Mouse (Mus musculus) megakaryocyte-erythroid progenitor cell, adult 5-6 weeks (primary cell): Measurements from ENCODE around the gene Slc25a12. TPM values are rescaled to one million over a fixed set of nuclear protein-coding genes. Genes with fewer than 3 reads are reported as not detected.

ENCODE experiments used
- ATAC-seq: replicated peaks from 2 replicates; pipeline ENCODE4 v1.8.0; 2016; ENCODE audit warnings: mild to moderate bottlenecking, inconsistent platforms; ENCODE audit not compliant: severe bottlenecking, poor library complexity, low FRiP score, low TSS enrichment
- total RNA-seq, 2 experiments: library from RNA; stranded (forward) in 1 of 2; stranded (reverse) in 1 of 2; fragments of 200-1000, 215-1000 nt in 1 of 2; fragments of >200 nt in 1 of 2; fragmentation: Nextera tagmentation in 1 of 2; gene quantifications; 2 replicates each; pipeline ENCODE4 v1.2.3; 2014 to 2017

Slc25a12 gene
- total RNA-seq, 2 experiments from 2014 or later, result 26.8 to 42.3 TPM

DNA sequence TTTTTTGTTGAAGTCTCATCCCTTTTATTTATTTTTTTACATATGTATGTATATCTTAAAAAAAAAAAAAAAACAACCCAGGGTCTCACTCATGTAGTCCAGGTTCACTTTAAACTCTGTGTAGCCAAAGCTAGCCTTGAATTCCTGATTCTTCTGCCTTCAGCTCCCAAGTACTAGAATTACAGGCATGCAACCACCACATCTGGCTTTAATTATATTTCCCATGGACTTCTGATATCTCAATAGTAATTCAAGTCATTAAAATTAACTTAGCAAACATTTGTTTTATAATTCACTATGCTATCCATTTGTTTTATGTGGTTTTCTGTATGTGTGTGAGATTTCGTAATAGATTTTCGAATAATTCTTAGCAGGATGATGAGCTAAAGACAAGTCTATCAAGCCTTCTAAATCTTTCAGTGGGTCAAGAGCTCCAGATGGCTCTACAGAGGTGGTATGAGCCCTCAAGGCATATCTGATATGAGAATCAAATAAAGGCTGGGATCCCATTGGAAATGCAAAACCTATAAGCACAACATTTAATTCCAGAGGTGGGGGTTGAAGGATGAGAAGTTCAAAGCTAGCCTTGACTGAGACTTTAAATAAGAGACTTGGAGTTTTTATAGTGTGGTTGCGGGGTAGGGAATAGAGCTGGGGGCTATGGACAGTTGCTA is 51.3 kb downstream of the Slc25a12 start:
- ATAC-seq, result no peak

- no peak for ATAC-seq
Measured at GRCm38 (mm10) chr2:71315022-71315421, 52.5 kb downstream of the Slc25a12 start.

DNA sequence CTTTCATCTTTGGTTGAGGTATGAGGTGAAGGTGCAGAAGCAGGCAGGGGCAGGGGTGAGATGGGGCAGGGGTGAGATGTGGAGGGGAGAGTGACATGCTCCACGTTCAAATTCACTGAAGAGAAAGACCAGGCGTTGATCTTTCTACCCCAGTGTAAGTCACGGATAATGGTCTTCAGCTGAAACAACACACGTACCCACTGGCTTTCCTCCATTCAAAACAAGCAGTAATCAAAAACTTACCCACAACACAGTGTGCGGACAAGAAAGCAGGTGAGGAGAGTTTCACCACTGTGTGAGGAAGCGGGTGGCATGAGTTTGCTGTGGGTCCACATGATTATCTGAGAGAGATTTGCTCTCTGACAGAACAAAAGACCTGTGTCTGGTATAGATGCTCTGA is 53.5 kb downstream of the Slc25a12 start:
- ATAC-seq, result no peak

- ATAC-seq, result no peak
Measured at GRCm38 (mm10) chr2:71312067-71312466, 55.5 kb downstream of the Slc25a12 start.

DNA sequence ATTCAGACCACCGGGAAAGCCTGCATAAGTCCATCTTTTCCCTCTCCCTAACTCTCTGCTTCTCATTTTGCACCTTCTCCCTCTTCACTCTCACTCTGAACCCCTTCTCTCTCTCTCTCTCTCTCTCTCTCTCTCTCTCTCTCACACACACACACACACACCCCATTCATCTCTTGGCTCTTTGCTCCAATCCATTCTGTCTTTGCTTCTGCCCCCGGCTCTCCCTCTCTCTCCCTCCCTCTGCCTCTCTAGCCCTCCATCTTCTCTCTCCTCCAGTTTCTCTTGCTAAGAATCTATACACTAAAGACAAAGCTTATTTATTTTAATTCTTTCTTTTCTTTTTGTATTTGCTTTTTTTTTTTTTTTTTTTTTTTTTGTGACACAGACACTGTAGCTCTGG is 57.8 kb downstream of the Slc25a12 start:
- no peak for ATAC-seq

DNA sequence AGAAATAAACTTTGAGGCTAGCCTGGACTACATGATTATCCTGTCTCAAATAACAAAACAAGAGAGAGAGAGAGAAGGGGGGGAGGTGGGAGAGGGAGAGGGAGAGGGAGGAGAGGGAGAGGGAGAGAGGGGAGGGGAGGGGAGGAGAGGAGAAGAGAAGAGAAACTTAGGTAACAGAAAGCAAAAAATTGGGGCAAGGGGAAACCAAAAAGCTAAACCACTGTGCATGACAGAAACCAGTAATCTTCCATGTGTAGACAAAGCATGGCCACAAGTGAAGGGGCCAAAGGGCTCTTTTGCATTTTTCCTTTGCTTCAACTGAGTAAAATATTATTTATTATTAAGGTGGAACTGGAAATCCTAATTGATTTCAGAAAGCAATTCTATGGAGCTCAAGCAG is 61.2 kb downstream of the Slc25a12 start:
- no peak for ATAC-seq

GRCm38 (mm10) chr2:71304821-71305220 is 62.7 kb downstream of the Slc25a12 start:
- ATAC-seq, result no peak

DNA sequence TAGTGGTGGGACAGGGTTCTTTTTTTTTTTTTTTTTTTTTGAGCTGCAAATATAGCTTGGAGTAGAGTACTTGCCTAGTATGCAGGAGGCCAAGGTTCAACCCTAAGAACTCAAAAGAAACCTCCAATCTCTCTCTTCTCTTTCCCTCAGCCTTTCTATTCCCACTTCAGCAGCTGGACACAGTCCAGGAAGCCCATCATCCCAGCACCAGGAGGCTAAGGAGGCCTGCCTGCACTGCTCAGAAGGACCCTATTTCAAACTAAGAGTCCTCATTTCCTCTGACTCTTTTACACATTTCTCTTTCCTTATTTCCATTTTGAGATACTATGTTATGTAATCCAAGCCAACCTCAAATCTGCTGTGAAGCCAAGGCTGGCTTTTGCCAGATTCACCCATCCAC is 64.3 kb downstream of the Slc25a12 start:
- ATAC-seq, result no peak

- ATAC-seq, result no peak
Measured at GRCm38 (mm10) chr2:71302156-71302663, 65.3 kb downstream of the Slc25a12 start.

DNA sequence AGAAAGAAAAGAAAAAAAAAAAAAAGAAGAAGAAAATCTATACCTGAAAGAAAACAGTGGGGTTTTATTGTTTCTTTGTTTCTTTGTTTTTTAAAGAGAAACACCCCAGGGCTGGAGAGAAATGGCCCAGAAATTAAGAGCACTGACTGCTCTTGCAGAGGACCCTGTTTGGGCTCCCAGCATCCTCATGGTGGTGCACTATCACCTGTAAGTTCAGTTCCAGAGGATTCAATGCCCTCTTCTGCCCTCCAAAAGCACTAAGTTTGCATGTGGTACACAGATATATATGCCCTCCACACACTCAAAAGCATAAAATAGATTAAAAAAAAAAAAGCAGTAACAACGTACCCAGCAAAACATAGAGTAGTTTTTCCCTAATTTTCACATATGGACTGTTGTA is 68.8 kb downstream of the Slc25a12 start:
- ATAC-seq, result no peak

GRCm38 (mm10) chr2:71297501-71297900 is 70.0 kb downstream of the Slc25a12 start:
- no peak for ATAC-seq

DNA sequence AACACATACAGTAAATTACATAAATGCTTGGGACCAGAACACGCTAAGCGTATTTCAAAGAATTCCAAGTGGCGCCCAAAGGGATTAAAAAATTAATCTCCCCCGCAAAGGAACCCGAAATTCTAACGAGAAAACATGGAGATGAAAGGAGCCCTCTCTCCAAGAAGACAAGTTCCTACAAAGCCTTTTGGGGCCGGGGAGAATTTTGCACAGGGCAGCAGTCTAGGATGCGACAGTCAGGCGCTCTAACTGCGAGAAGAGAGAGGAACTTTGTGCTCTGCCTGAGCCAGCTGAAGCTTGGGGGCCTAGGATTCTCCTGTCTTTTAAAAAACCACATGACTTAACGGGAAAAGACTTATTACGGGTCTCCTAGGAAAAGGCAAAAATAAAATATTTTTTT is 71.7 kb downstream of the Slc25a12 start:
- ATAC-seq, result no peak

DNA sequence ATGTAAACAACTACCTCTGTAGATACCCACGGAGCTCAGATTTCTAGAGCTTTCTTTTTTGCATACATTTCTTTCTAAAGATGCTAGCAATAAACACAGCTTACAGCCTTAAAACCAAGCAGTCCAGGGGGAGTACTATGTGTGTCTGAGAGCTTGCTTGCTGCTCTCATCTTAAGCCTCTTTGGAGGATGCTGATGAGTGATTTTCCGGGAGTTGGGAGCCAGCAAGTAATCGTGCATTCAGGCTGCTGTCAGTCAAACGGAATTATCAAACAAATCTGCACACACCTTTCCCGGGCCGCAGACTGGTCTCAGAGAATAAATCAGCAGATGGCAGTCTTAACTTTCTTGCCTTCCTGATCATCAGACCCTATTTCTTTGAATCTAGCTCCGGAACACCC is 73.1 kb downstream of the Slc25a12 start:
- ATAC-seq, result no peak

GRCm38 (mm10) chr2:71293983-71294382 is 73.6 kb downstream of the Slc25a12 start:
- no peak for ATAC-seq

- no peak for ATAC-seq
Measured at GRCm38 (mm10) chr2:71291566-71291965, 76.0 kb downstream of the Slc25a12 start.

DNA sequence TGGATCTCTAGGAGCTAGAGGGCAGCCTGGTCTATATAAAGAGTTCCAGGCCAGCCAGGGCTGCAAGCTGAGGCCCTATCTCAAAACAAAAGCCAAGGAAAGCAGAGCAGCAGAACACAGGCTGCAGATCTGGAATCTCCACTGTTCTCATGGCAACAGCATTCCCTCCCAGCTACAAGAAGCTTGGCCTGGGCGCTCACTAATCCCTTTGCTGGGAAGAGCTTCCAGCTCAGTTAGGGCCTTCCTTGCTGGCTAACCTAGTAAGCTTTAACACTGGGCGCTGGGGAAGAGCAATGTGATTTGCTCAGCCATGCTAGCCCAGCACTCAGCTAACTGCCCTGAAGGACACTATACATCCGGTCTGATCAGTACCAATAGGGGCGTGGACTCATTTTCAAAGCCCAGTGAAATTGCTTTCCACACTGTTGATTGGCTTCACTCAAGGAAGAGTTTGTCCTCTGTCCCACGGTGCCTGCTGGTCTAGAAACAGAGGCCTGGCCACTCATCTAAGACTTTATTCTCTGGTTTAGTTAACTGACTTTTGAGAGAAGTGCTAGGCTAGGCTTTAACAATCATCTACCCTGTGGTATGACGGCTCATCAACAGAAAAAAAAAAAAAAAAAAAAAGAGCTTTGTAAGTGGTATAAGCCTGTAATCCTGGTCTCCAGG is 77.3 kb downstream of the Slc25a12 start:
- ATAC-seq, result no peak

DNA sequence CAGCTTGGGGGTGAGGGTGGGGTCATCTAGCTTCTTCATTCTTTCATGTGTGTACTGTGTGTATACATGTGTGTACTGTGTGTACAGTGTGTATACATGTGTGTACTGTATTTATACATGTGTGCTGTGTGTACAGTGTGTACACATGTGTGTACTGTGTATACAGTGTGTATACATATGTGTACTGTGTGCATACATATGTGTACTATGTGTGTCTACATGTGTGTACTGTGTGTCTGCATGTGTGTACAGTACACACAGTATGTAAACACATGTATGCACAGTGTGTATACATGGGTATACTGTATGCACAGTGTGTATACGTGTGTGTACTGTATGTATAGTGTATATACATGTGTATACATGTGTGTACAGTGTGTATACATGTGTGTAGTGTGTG is 85.6 kb downstream of the Slc25a12 start:
- no peak for ATAC-seq

GRCm38 (mm10) chr2:71278791-71279775 is 88.5 kb downstream of the Slc25a12 start:
- no peak for ATAC-seq

DNA sequence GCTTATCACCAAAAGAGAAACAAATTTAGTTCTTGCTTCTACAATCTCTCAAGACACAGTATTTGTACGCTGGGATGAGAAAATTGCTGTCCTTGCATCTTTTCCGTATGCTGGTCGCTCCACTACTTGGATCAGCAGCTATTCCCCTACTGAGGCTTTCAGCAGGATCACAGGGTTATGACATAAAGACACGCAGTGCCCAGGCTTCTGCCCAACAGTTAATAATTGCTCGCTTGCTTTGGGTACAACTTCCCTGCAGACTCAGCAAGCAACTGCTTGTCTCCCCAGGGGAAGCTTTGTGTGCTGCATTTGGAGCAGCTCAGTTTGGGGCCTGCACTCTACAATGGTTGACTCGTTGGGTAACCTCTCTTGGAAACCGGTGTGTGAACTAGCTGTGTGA is 91.8 kb downstream of the Slc25a12 start:
- no peak for ATAC-seq
